Mouse (Mus musculus) kidney, postnatal 0 days (tissue): ENCODE measurements at regions not wholly inside any gene's neighbourhood (a gene's known extent, or its start where the extent isn't known, plus 50 kb on each side); places are given as distances from the start of the nearest gene placed in this dataset.
A peak's percentile ranks its signal among the peaks of the same experiment; 100 is the strongest.

Experiments
- ATAC-seq: fragments of 200-750 bp; cut with Nextera tagmentation; replicated peaks from 2 replicates; pipeline ENCODE4 v1.8.0; 2017; ENCODE audit warnings: low read depth, moderate number of reproducible peaks, moderate TSS enrichment, moderate library complexity; ENCODE audit not compliant: low FRiP score
- DNase-seq: peaks from one replicate; pipeline ENCODE4 v3.0.0-alpha.2; 2016; ENCODE audit warnings: low spot score
- H3K27ac ChIP-seq: fragments of 300-500 bp; sonication (generic); 2 replicates; pipeline ENCODE4 v1.5.1; 2014; ENCODE audit warnings: mild to moderate bottlenecking
- H3K27me3 ChIP-seq: fragments of 300-500 bp; sonication (generic); 2 replicates; pipeline ENCODE4 v1.6.1; 2014; ENCODE audit warnings: low read length, mixed read lengths; ENCODE audit not compliant: insufficient read depth
- H3K36me3 ChIP-seq: fragments of 300-500 bp; sonication (generic); 2 replicates; pipeline ENCODE4 v1.6.1; 2014; ENCODE audit warnings: low read length, mixed read lengths; ENCODE audit not compliant: insufficient read depth
- H3K4me1 ChIP-seq: fragments of 300-500 bp; sonication (generic); replicated peaks from 2 replicates; pipeline ENCODE4 v1.6.1; 2014; ENCODE audit warnings: antibody characterized with exemption, low read length, mixed read lengths; ENCODE audit not compliant: insufficient read depth
- H3K4me2 ChIP-seq: fragments of 300-500 bp; sonication (generic); 2 replicates; pipeline ENCODE4 v1.6.1; 2014; ENCODE audit warnings: mild to moderate bottlenecking, low read length, moderate library complexity, mixed read lengths
- H3K4me3 ChIP-seq: fragments of 300-500 bp; sonication (generic); replicated peaks from 2 replicates; pipeline ENCODE4 v1.5.1; 2014; ENCODE audit warnings: low read depth, low read length
- H3K9ac ChIP-seq: fragments of 300-500 bp; sonication (generic); 2 replicates; pipeline ENCODE4 v1.6.1; 2014; ENCODE audit warnings: low read depth, low read length
- H3K9me3 ChIP-seq: fragments of 300-500 bp; sonication (generic); replicated peaks from 2 replicates; pipeline ENCODE4 v1.6.1; 2016; ENCODE audit warnings: low read length, inconsistent platforms, mixed read lengths
- CTCF ChIP-seq: IDR thresholded peaks from 2 replicates; pipeline ENCODE4 v1.5.1; 2016; ENCODE audit warnings: antibody characterized with exemption, low read depth, mild to moderate bottlenecking, moderate library complexity
- WGBS: fragments of 180-500 bp; shearing (Covaris S2); extraction: QIAGEN DNeasy Blood & Tissue Kit; methylation state at CpG from one replicate; pipeline ENCODE4 v1.1.7; 2014; 5-methylcytosine and 5-hydroxymethylcytosine counted together

GRCm38 (mm10) chr9:33475106-33475505 lies 839.1 kb downstream of the Ets1 start:
- WGBS = 41% methylated on average over 2 of the region's 2 CpGs
- TF ChIP-seq CTCF = no peak
- no peak for ATAC-seq
- Histone ChIP-seq H3K4me1 (no peaks in the 10 kb centered on the region), H3K27me3 (no peaks in the 10 kb centered on the region), H3K9ac (no peak overlapping the region), H3K27ac (no peak overlapping the region), H3K36me3 (no peaks in the 10 kb centered on the region), H3K4me3 (no peak overlapping the region), H3K9me3 (no peaks in the 10 kb centered on the region), H3K4me2 (no peak overlapping the region)
- no peak for DNase-seq

GRCm38 (mm10) chr9:33482845-33483540 lies 847.0 kb downstream of the Ets1 start:
- 63% methylated on average over 5 of the region's 5 CpGs for whole genome bisulfite sequencing
- Histone ChIP-seq H3K27ac (no peak overlapping the region), H3K4me3 (no peak overlapping the region), H3K9me3 (no peaks in the 10 kb centered on the region), H3K4me1 (no peaks in the 10 kb centered on the region), H3K9ac (no peak overlapping the region), H3K27me3 (no peaks in the 10 kb centered on the region), H3K36me3 (no peaks in the 10 kb centered on the region), H3K4me2 (no peak overlapping the region)
- ATAC-seq (no peak), DNase-seq (no peak)
- no peak for TF ChIP-seq CTCF

GRCm38 (mm10) chr9:33483541-33483846 lies 847.5 kb downstream of the Ets1 start:
- H3K4me1 ChIP-seq = no peaks in the 10 kb centered on the region
- no peak for TF ChIP-seq CTCF
- H3K27me3 ChIP-seq = no peaks in the 10 kb centered on the region
- H3K9ac ChIP-seq = no peak overlapping the region
- DNase-seq = no peak
- no peak overlapping the region for H3K4me2 ChIP-seq
- no peak overlapping the region for H3K4me3 ChIP-seq
- no peak overlapping the region for H3K27ac ChIP-seq
- no peaks in the 10 kb centered on the region for H3K36me3 ChIP-seq
- 78% methylated on average over 2 of the region's 2 CpGs for WGBS
- H3K9me3 ChIP-seq = no peaks in the 10 kb centered on the region
- no peak for ATAC-seq

GRCm38 (mm10) chr9:33533101-33533810 lies 897.2 kb downstream of the Ets1 start:
- WGBS = 68% methylated on average over 1 of the region's 1 CpGs
- Histone ChIP-seq H3K9me3 (no peaks in the 10 kb centered on the region), H3K36me3 (no peaks in the 10 kb centered on the region), H3K4me2 (no peak overlapping the region), H3K27me3 (no peaks in the 10 kb centered on the region), H3K4me3 (no peak overlapping the region), H3K9ac (no peak overlapping the region), H3K4me1 (no peaks in the 10 kb centered on the region), H3K27ac (no peak overlapping the region)
- no peak for TF ChIP-seq CTCF
- DNase-seq = no peak
- no peak for ATAC-seq

- Histone ChIP-seq H3K4me1 (no peaks in the 10 kb centered on the region), H3K9ac (no peak overlapping the region), H3K4me3 (no peak overlapping the region), H3K4me2 (no peak overlapping the region), H3K36me3 (no peaks in the 10 kb centered on the region), H3K27ac (no peak overlapping the region), H3K9me3 (no peaks in the 10 kb centered on the region), H3K27me3 (no peaks in the 10 kb centered on the region)
- 55% methylated on average over 5 of the region's 5 CpGs for WGBS
- no peak for ATAC-seq
- no peak for DNase-seq
- TF ChIP-seq CTCF = no peak
These were observed 907.3 kb downstream of the Ets1 start for GRCm38 (mm10) chr9:33543301-33543700.

- H3K36me3 ChIP-seq = no peaks in the 10 kb centered on the region
- H3K9ac ChIP-seq = no peak overlapping the region
- no peaks in the 10 kb centered on the region for H3K27me3 ChIP-seq
- no peak overlapping the region for H3K27ac ChIP-seq
- no peaks in the 10 kb centered on the region for H3K4me1 ChIP-seq
- peak; percentile 78 for DNase-seq
- TF ChIP-seq CTCF = no peak
- 41% methylated on average over 4 of the region's 4 CpGs for WGBS
- no peak overlapping the region for H3K4me2 ChIP-seq
- no peak overlapping the region for H3K4me3 ChIP-seq
- ATAC-seq = no peak
- H3K9me3 ChIP-seq = no peaks in the 10 kb centered on the region
These were observed 910.2 kb downstream of the Ets1 start for GRCm38 (mm10) chr9:33546126-33546737.
